ENCODE assay signal across 26 mouse cellular contexts in genomic region chr4:94446604-94447003, GRCm38 (mm10).
DNase-seq lines count a peak whose midpoint lies in the region; ATAC-seq lines count a peak whose summit lies in the region.
"Had no signal": no experiment of that assay in that cellular context is flagged by ENCODE, and none has a peak within 500 bp of the region (broad histone marks: within the 10 kb centered on the region; RNA-seq: fewer than 3 reads in every experiment).

No protein-coding gene starts in this region.

- peak; percentile 45; the same call in 1 of the 2 replicates for ATAC-seq in neural tube, embryonic 15.5 days (ENCODE audit: low FRiP score)
- ATAC-seq in intestine, embryonic 15.5 days = no peak
- ATAC-seq: forebrain, embryonic 16.5 days; lung, postnatal 0 days had no signal

- no peak overlapping the region for H3K4me2 ChIP-seq in neural tube, embryonic 15.5 days
- no peak overlapping the region for H3K4me2 ChIP-seq in intestine, embryonic 15.5 days (replicated peaks)
- H3K4me2 ChIP-seq: embryonic facial prominence, embryonic 13.5 days; hindbrain, embryonic 13.5 days; limb, embryonic 15.5 days; liver, embryonic 13.5 days; midbrain, embryonic 12.5 days; neural tube, embryonic 13.5 days had no signal

- no peak overlapping the region; the same call in 1 of the 2 replicates for H3K27ac ChIP-seq in neural tube, embryonic 15.5 days (replicated peaks)
- no peak overlapping the region for H3K27ac ChIP-seq in intestine, embryonic 15.5 days
- H3K27ac ChIP-seq: embryonic facial prominence, embryonic 13.5 days; forebrain, embryonic 10.5 days; hindbrain, embryonic 13.5 days; limb, embryonic 10.5 days; limb, embryonic 15.5 days; liver, embryonic 13.5 days; midbrain, embryonic 12.5 days; neural tube, embryonic 13.5 days had no signal

- DNase-seq in testis, postnatal 10 days (ENCODE audit: low spot score) = peak; percentile 49
- no peak for DNase-seq in testis, postnatal 14 days (ENCODE audit: low spot score)
- DNase-seq in adrenal gland, adult 8-10 months = peak; percentile 15
- no peak for DNase-seq in heart, adult 8-10 months (ENCODE audit: low spot score)
- DNase-seq: cerebellum, adult 11-12 months; cerebellum, postnatal 10 days; heart, postnatal 14 days; kidney, adult 11 months; kidney, postnatal 36 days; liver, embryonic 13.5 days; lung, adult 18-20 months; lung, postnatal 4 days had no signal

- H3K9ac ChIP-seq in neural tube, embryonic 15.5 days (replicated peaks) = no peak overlapping the region
- H3K9ac ChIP-seq in intestine, embryonic 15.5 days = no peak overlapping the region
- H3K9ac ChIP-seq: embryonic facial prominence, embryonic 13.5 days; hindbrain, embryonic 13.5 days; limb, embryonic 15.5 days; liver, embryonic 13.5 days; midbrain, embryonic 12.5 days; neural tube, embryonic 13.5 days had no signal

- H3K27me3 ChIP-seq in neural tube, embryonic 15.5 days (replicated peaks) = no peaks in the 10 kb centered on the region
- H3K27me3 ChIP-seq in intestine, embryonic 15.5 days (replicated peaks) = no peaks in the 10 kb centered on the region
- H3K27me3 ChIP-seq: CH12.LX; embryonic facial prominence, embryonic 13.5 days; hindbrain, embryonic 13.5 days; limb, embryonic 15.5 days; liver, embryonic 13.5 days; megakaryocyte, embryonic 14.5 days; midbrain, embryonic 12.5 days; neural tube, embryonic 13.5 days had no signal

- H3K9me3 ChIP-seq in neural tube, embryonic 15.5 days (replicated peaks) = no peaks in the 10 kb centered on the region
- no peaks in the 10 kb centered on the region for H3K9me3 ChIP-seq in intestine, embryonic 15.5 days
- H3K9me3 ChIP-seq: embryonic facial prominence, embryonic 13.5 days; forebrain, embryonic 10.5 days; hindbrain, embryonic 13.5 days; limb, embryonic 10.5 days; limb, embryonic 15.5 days; liver, embryonic 13.5 days; megakaryocyte, embryonic 14.5 days; midbrain, embryonic 12.5 days; neural tube, embryonic 13.5 days had no signal

- H3K36me3 ChIP-seq in neural tube, embryonic 15.5 days = no peaks in the 10 kb centered on the region
- no peaks in the 10 kb centered on the region for H3K36me3 ChIP-seq in intestine, embryonic 15.5 days
- H3K36me3 ChIP-seq: embryonic facial prominence, embryonic 13.5 days; forebrain, embryonic 10.5 days; hindbrain, embryonic 13.5 days; limb, embryonic 10.5 days; limb, embryonic 15.5 days; liver, embryonic 13.5 days; midbrain, embryonic 12.5 days; neural tube, embryonic 13.5 days had no signal

- H3K4me1 ChIP-seq in neural tube, embryonic 15.5 days = 0 out of 2 replicates have a peak, but pooled peaks cover 5% of the 10 kb centered on the region
- no peaks in the 10 kb centered on the region for H3K4me1 ChIP-seq in intestine, embryonic 15.5 days (replicated peaks)
- H3K4me1 ChIP-seq: embryonic facial prominence, embryonic 13.5 days; forebrain, embryonic 10.5 days; hindbrain, embryonic 13.5 days; limb, embryonic 10.5 days; limb, embryonic 15.5 days; liver, embryonic 13.5 days; megakaryocyte, embryonic 14.5 days; midbrain, embryonic 12.5 days had no signal

- 20% methylated on average over 4 of the region's 4 CpGs for WGBS in neural tube, embryonic 15.5 days
- WGBS in intestine, embryonic 15.5 days = 57% methylated on average over 4 of the region's 4 CpGs

- no peak overlapping the region for H3K4me3 ChIP-seq in neural tube, embryonic 15.5 days (replicated peaks)
- no peak overlapping the region for H3K4me3 ChIP-seq in intestine, embryonic 15.5 days (replicated peaks)
- H3K4me3 ChIP-seq: embryonic facial prominence, embryonic 13.5 days; forebrain, embryonic 10.5 days; hindbrain, embryonic 13.5 days; limb, embryonic 10.5 days; limb, embryonic 15.5 days; liver, embryonic 13.5 days; megakaryocyte, embryonic 14.5 days; midbrain, embryonic 12.5 days; myocyte; neural tube, embryonic 13.5 days had no signal

Comparison
In these comparisons a context has a peak if more than half of its experiments do, and no peak if none do; other contexts are left out.
1. DNase-seq: peak in testis, postnatal 10 days (single experiment) and adrenal gland, adult 8-10 months (single experiment); none in testis, postnatal 14 days (single experiment) and heart, adult 8-10 months (single experiment).